Mouse (Mus musculus): ENCODE results near the gene Hras.

GRCm38 (mm10) chr7:141227796-141228195 lies 34.0 kb upstream of the Hras start:
- TF ChIP-seq CTCF (IDR thresholded peaks at IDR 0.05; ENCODE audit: insufficient read depth, low read depth, low read length) = no peak
- TF ChIP-seq POLR2A (IDR thresholded peaks at IDR 0.05; ENCODE audit: insufficient read depth, low read depth, low read length) = no peak
